Mouse (Mus musculus) cerebellum, adult 2 months (tissue): ENCODE results near the gene Abcg1. TPM values are rescaled to one million over a fixed set of nuclear protein-coding genes. Genes with fewer than 3 reads are reported as not detected.

Experiments used
- DNase-seq, 2 experiments: peaks; one replicate each; pipeline ENCODE4 v3.0.0; 2021
- H3K27ac ChIP-seq: fragments of 200-500 bp; 2 replicates; pipeline ENCODE4 v1.5.1; 2012; ENCODE audit warnings: low read length, control low read depth, inconsistent platforms; ENCODE audit not compliant: insufficient read depth
- H3K27me3 ChIP-seq: fragments of 200-500 bp; 2 replicates; pipeline ENCODE4 v1.6.1; 2012; ENCODE audit warnings: inconsistent platforms, mild to moderate bottlenecking, low read length, moderate library complexity; ENCODE audit not compliant: control insufficient read depth, insufficient read depth
- H3K4me1 ChIP-seq: fragments of 200-500 bp; 2 replicates; pipeline ENCODE4 v1.6.1; 2011; ENCODE audit warnings: low read length; ENCODE audit not compliant: control insufficient read depth, insufficient read depth
- H3K4me3 ChIP-seq: fragments of 200-500 bp; replicated peaks from 2 replicates; pipeline ENCODE3; 2011; ENCODE audit warnings: mild to moderate bottlenecking, low read depth, low read length, control low read depth; ENCODE audit not compliant: insufficient read depth
- CTCF ChIP-seq: fragments of 200-500 bp; IDR thresholded peaks from 2 replicates; pipeline ENCODE4 v1.5.1; 2011; ENCODE audit warnings: low read depth, mild to moderate bottlenecking, control low read depth, low read length, moderate library complexity, borderline replicate concordance; ENCODE audit not compliant: insufficient read depth
- POLR2A ChIP-seq: fragments of 200-500 bp; IDR thresholded peaks from 2 replicates; pipeline ENCODE4 v1.6.1; 2011; ENCODE audit warnings: low read length, control low read depth, borderline replicate concordance; ENCODE audit not compliant: insufficient read depth
- WGBS: fragments of 180-500 bp; shearing (Covaris S2); methylation state at CpG from one replicate; pipeline ENCODE4 v1.1.7; 2018; 5-methylcytosine and 5-hydroxymethylcytosine counted together
- polyA plus RNA-seq: library from polyadenylated mRNA; depleted of rRNA; stranded (reverse); fragments of >200 nt; gene quantifications from 2 replicates; pipeline ENCODE4 v1.2.3, GENCODE M21; 2012

The Abcg1 gene
- polyA plus RNA-seq, 1 experiment, result 41.4 TPM

DNA sequence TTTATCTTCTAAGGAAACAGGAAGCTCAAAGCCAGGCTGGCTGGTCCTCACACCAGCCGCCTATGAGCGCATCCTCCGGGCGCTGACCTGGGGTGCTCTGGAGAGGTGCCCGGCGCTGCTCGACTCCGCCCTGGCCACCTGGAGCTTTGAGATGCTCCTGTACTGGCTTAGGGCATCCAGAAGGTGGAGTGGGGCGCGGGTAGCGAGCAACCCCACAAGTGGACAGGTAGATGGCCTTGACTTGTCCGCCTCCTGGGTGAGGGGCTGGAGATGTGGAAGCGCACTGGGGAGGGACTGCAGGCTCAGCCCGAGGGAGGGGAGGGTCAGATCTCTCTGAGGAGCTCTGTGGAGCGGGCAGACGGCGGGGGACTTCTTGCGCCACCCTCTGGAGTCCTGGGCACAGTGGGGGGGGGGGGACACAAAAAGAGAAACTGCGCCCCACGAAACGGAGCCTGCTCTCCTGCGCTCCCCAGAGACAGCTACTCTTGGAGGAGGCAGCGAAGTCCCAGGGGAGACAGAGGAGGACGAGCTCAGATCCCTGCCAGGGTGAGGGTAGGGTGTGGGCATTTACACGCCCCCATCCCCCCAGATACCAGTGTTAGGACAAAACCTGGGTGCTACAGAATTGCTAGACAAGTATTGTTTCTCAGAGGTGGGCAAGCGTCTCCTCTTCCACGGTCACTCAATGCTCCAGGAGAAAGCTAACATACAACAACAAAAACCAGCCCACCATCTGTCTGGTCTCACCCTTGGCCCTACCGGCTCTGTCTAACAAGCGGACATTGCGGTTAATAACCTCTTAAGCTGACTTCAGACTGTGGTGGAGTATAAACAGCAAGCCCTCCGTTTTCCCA is 643 bp downstream of the Abcg1 start:
- 1% methylated on average over 31 of the region's 31 CpGs for WGBS
- peak overlapping the region; percentile 86 for H3K27ac ChIP-seq
- no peaks in the 10 kb centered on the region for H3K27me3 ChIP-seq
- TF ChIP-seq CTCF (peak; percentile 32; the same call in 1 of the 2 replicates), POLR2A (no peak)
- H3K4me1 ChIP-seq, result peaks cover 30% of the 10 kb centered on the region
- peak overlapping the region; percentile 69 for H3K4me3 ChIP-seq
- peak in 1 of 2 experiments; percentile 83 for DNase-seq

DNA sequence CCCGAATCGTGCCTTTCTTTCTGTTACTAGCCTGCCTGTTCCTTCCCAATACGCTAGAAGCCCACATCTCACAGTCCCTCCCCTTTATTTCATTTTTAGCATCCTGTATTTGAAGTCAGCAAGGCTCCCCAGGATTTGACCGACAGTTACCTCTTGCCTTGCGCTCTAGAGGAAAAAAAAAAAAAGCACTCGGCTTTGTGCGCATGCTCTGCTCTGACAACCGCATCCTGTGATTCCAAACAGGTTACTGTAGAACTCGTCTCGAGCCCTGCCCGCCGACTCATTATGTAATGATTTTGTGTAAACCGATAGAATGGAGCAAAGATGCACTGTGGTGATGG is 1.2 kb downstream of the Abcg1 start:
- peak overlapping the region; percentile 69 for H3K4me3 ChIP-seq
- peaks cover 30% of the 10 kb centered on the region for H3K4me1 ChIP-seq
- TF ChIP-seq POLR2A (peak; percentile 61; the same call in 1 of the 2 replicates), CTCF (no peak)
- peak; percentile 84 to 90 for DNase-seq
- under 1% methylated on average over 13 of the region's 13 CpGs for WGBS
- no peaks in the 10 kb centered on the region for H3K27me3 ChIP-seq
- H3K27ac ChIP-seq, result peak overlapping the region; percentile 86

DNA sequence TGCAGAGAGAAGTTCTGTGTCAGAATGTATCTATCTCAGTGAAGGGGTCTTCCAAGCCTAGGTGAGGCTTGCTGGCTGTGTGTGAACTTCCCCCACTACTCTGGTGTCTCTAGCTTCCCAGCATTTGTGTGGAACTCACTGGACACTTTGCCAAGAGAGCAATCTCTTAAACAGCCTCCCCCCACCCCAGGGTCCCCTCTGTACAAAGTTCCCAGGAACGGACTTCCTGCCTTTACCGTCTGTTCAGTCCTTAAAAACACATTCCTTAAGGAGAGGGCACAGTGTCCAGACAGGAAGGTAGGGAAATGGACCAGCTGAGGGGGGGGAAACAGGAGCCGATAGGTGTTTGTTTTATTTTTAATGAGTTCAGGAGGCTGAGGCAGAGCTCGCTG is 2.7 kb downstream of the Abcg1 start:
- Histone ChIP-seq H3K4me1 (peaks cover 30% of the 10 kb centered on the region), H3K27me3 (no peaks in the 10 kb centered on the region), H3K27ac (peak overlapping the region; percentile 63; the same call in 1 of the 2 replicates), H3K4me3 (peak overlapping the region; percentile 54)
- TF ChIP-seq CTCF (no peak), POLR2A (no peak)
- DNase-seq, result no peak
- 24% methylated on average over 4 of the region's 4 CpGs for WGBS

DNA sequence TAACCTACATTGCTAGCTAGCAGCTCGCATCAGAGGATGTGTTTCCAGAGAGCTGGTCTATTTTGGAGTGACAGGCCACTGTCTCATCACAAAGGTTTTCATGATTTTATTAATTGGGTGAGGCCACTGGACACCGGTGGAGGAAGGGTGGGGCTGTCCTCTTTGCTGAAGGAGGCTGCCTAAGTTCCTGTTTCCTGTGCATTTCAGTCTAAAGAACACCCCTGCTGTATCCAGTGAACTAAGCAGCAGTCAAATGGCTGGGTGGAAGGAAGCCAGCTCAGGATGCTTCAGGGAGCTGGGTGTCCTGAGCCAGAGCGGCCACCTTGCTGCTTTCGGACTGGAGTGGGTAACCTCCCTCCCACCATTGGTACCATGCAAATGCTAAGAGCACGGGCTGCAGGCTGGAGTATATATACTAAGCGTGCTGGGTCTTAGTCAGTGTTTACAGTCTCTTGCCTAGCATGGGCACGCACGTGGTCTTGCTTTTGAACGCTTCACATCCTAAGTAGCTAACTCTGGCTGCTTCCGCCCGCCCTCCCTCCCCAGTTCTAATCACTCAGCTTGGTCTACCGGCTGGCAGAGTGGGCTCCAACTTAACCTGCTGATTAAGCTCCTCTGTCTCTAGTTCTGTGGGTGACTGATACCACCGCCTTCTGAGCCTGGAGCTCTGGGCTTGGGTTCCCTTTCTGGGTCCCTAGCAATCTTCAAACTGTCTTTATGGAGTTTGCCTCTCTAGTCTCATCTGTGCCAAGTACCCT is 3.3 kb downstream of the Abcg1 start:
- Histone ChIP-seq H3K4me1 (peaks cover 30% of the 10 kb centered on the region), H3K27me3 (no peaks in the 10 kb centered on the region), H3K27ac (no peak overlapping the region), H3K4me3 (peak overlapping the region; percentile 54)
- DNase-seq, result peak; percentile 45 to 52
- WGBS, result 18% methylated on average over 13 of the region's 13 CpGs
- TF ChIP-seq POLR2A (no peak), CTCF (no peak)

DNA sequence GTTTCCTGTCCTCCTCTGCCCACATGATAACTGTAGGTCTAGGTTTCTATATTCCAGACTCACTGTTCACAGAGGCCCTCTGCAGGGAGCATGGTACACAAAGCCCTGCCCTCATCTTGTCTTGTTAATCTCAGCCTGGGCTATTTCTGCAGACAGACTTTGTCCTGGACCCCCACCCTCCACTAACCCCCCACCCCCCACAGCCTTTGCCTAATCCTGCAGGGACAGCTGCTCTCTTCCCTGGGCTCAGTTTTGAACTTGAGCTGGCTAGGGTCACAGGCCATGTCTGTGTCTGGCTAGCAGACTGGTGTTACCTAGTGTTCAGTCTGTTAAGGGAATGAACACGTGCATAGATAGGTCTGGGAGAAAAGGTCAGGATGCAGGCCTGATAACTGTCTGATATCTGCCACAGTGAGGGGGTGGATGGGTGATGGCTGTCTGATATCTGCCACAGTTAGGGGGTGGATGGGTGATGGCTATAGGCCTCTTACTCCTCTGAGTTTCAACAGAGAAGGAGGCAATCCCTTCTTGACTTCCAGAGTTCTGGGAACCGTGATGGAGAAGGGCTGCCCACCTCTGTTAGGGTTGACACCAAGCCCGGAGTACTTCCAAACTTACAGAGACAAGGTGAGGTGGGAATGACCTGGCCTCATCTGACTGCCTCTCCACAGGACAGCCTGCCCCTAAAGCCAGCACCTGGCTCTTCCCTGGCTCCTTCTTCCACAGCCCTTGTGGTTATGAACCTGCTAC is 4.0 kb downstream of the Abcg1 start:
- peaks cover 30% of the 10 kb centered on the region for H3K4me1 ChIP-seq
- H3K27me3 ChIP-seq, result no peaks in the 10 kb centered on the region
- TF ChIP-seq POLR2A (no peak), CTCF (no peak)
- H3K4me3 ChIP-seq, result no peak overlapping the region
- no peak for DNase-seq
- WGBS, result 52% methylated on average over 3 of the region's 3 CpGs
- H3K27ac ChIP-seq, result no peak overlapping the region

DNA sequence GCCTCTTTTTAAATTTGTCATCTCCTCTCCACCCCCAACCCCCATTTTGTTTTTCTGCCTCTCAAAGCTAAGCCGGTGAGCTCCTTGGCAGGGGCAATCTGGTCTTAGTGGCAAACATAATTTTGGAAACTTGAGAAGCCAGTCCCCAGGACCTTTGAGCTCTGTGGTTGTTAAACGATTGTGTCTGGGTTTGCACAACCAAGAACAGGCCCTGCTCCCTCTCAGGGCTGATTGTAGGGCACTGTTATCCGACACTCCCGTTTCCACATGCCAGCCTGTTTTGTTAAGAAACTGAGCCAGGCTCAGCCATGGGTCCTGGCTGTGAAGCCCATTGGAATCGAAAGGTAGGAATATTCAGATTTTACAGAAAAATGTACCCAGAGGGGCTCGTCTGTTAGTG is 8.6 kb downstream of the Abcg1 start:
- TF ChIP-seq POLR2A (no peak), CTCF (no peak)
- H3K27me3 ChIP-seq, result no peaks in the 10 kb centered on the region
- 71% methylated on average over 6 of the region's 6 CpGs for WGBS
- no peak overlapping the region for H3K4me3 ChIP-seq
- no peak overlapping the region for H3K27ac ChIP-seq
- DNase-seq, result no peak
- peaks cover 34% of the 10 kb centered on the region for H3K4me1 ChIP-seq

DNA sequence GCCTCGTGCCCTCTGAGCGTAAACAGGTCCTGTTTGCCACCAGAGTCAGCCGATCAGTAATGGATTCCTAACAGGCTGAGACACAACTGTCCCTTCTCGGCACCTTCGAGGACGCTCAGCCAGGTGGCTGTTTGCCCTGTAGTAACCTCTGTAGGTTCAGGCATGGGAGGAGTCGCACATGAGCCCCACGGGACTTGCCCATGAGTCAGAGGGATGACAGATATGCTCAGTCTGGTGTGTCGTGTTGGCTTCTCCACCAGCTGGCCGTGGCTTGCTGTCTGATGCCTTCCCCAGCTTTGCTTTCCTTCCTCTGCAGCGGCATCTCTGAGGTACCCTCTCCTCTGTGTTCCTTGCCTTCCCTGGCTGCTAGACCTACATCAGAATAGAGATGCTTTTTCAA is 9.6 kb downstream of the Abcg1 start:
- Histone ChIP-seq H3K4me1 (peaks cover 34% of the 10 kb centered on the region), H3K27ac (peak overlapping the region; percentile 40; the same call in 1 of the 2 replicates), H3K27me3 (no peaks in the 10 kb centered on the region), H3K4me3 (no peak overlapping the region)
- peak; percentile 44 to 63 for DNase-seq
- WGBS, result 18% methylated on average over 11 of the region's 11 CpGs
- TF ChIP-seq CTCF, result no peak
- TF ChIP-seq POLR2A, result no peak
